Mouse (Mus musculus) megakaryocyte, embryonic 14.5 days (primary cell): Measurements from ENCODE around the gene Gm2431.
"Not testable (repeated sequence)": the region's sequence is repeated elsewhere in the genome, so short reads cannot be mapped to it uniquely, and the experiment has no call there.

Source experiments
- FLI1 ChIP-seq: IDR thresholded peaks from 2 replicates; pipeline ENCODE4 v1.6.1; 2012; ENCODE audit warnings: low read length, inconsistent platforms, mixed read lengths
- GATA1 ChIP-seq: IDR thresholded peaks from 3 replicates; pipeline ENCODE4 v1.6.1; 2012; ENCODE audit warnings: mixed read lengths, low read length, inconsistent platforms, borderline replicate concordance

GRCm38 (mm10) chr7:142278183-142278582, 20.0 kb upstream of the Gm2431 start:
- not testable (repeated sequence) for TF ChIP-seq GATA1, FLI1
